Mouse (Mus musculus) heart, embryonic 13.5 days (tissue): Measurements from ENCODE around the gene Apol7a. TPM values are rescaled to one million over a fixed set of nuclear protein-coding genes. Genes with fewer than 3 reads are reported as not detected.

Source experiments
- ATAC-seq: fragments of 200-750 bp; cut with Nextera tagmentation; 2 replicates; pipeline ENCODE4 v1.8.0; 2017; ENCODE audit warnings: moderate TSS enrichment; ENCODE audit not compliant: insufficient number of reproducible peaks, low FRiP score, low TSS enrichment; ENCODE audit errors: extremely low read depth
- H3K27ac ChIP-seq: fragments of 300-500 bp; sonication (generic); replicated peaks from 2 replicates; pipeline ENCODE4 v1.5.1; 2015; ENCODE audit warnings: moderate library complexity, mild to moderate bottlenecking, inconsistent platforms
- H3K27me3 ChIP-seq: fragments of 300-500 bp; sonication (generic); replicated peaks from 2 replicates; pipeline ENCODE4 v1.6.1; 2015; ENCODE audit warnings: mild to moderate bottlenecking, inconsistent platforms
- H3K36me3 ChIP-seq: fragments of 300-500 bp; sonication (generic); 2 replicates; pipeline ENCODE4 v1.6.1; 2015; ENCODE audit warnings: mild to moderate bottlenecking, inconsistent platforms
- H3K4me1 ChIP-seq: fragments of 300-500 bp; sonication (generic); 2 replicates; pipeline ENCODE4 v1.6.1; 2015; ENCODE audit warnings: inconsistent platforms
- H3K4me2 ChIP-seq: fragments of 300-500 bp; sonication (generic); 2 replicates; pipeline ENCODE4 v1.6.1; 2015; ENCODE audit warnings: inconsistent platforms, mild to moderate bottlenecking, moderate library complexity
- H3K4me3 ChIP-seq: fragments of 300-500 bp; sonication (generic); 2 replicates; pipeline ENCODE4 v1.5.1; 2015; ENCODE audit warnings: moderate library complexity, mild to moderate bottlenecking, inconsistent platforms
- H3K9ac ChIP-seq: fragments of 300-500 bp; sonication (generic); 2 replicates; pipeline ENCODE4 v1.6.1; 2015; ENCODE audit warnings: inconsistent platforms, mild to moderate bottlenecking, moderate library complexity
- H3K9me3 ChIP-seq: fragments of 300-500 bp; sonication (generic); 2 replicates; pipeline ENCODE4 v1.6.1; 2016; ENCODE audit warnings: inconsistent platforms
- WGBS: fragments of 180-500 bp; shearing (Covaris S2); methylation state at CpG from one replicate; pipeline ENCODE4 v1.1.7; 2015; ENCODE audit warnings: mixed read lengths; 5-methylcytosine and 5-hydroxymethylcytosine counted together
- polyA plus RNA-seq: library from polyadenylated mRNA; unstranded; fragments of >200 nt; fragmentation: Nextera tagmentation; extraction: Ambion mirVana; gene quantifications from 2 replicates; pipeline ENCODE4 v1.2.1, GENCODE M21; 2015

Apol7a gene
- polyA plus RNA-seq, 1 experiment from 2014 or later = 0.33 TPM

GRCm38 (mm10) chr15:77344127-77345125, 54.5 kb downstream of the Apol7a start:
- peak overlapping the region; percentile 67 for H3K4me2 ChIP-seq
- H3K27me3 ChIP-seq = no peaks in the 10 kb centered on the region
- H3K4me1 ChIP-seq = peaks cover 31% of the 10 kb centered on the region
- H3K9ac ChIP-seq = peak overlapping the region; percentile 72
- no peaks in the 10 kb centered on the region for H3K36me3 ChIP-seq
- peak overlapping the region; percentile 91 for H3K27ac ChIP-seq
- no peak for ATAC-seq
- no peaks in the 10 kb centered on the region for H3K9me3 ChIP-seq
- WGBS = 29% methylated on average over 17 of the region's 17 CpGs
- peak overlapping the region; percentile 38 for H3K4me3 ChIP-seq

GRCm38 (mm10) chr15:77343527-77344091, 55.3 kb downstream of the Apol7a start:
- peak; percentile 72 for ATAC-seq
- 3% methylated on average over 13 of the region's 13 CpGs for WGBS
- H3K4me1 ChIP-seq = peaks cover 31% of the 10 kb centered on the region

DNA sequence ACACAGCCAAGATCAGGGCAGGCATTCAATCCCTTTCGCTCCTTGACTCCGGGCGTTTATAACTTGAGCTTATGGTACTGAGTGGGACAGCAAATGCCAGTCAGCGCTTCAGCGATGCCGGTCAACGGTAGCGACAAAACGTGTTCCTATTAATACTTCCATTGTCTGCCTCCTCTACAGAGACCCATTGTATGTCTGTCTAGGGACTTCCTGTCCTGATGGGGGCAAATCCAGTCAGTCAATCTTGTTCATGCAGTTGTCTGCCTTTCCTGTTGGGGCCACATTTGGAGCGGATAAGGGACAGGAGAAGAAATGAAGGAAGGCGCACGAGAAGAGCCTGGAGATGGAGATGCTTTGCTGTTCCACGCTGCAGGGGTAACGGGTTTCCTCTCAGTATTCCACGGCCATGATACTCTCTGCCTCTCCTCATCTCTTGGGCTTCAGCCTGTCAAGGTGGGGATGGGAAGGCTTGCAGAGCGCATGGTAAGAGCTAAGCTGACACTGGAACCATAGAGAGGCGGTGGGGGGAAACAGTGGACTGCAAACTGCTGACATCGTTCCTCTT, 55.9 kb downstream of the Apol7a start:
- Histone ChIP-seq H3K4me3 (peak overlapping the region; percentile 38), H3K4me1 (peaks cover 31% of the 10 kb centered on the region), H3K9me3 (no peaks in the 10 kb centered on the region), H3K4me2 (peak overlapping the region; percentile 67), H3K27me3 (no peaks in the 10 kb centered on the region), H3K27ac (peak overlapping the region; percentile 91), H3K9ac (peak overlapping the region; percentile 72), H3K36me3 (no peaks in the 10 kb centered on the region)
- ATAC-seq = 0 out of 2 replicates have a peak, but pooled peaks have one; percentile 7
- WGBS = 16% methylated on average over 18 of the region's 18 CpGs

More at GRCm38 (mm10) chr15:77343527-77344091, 55.3 kb downstream of the Apol7a start:
- H3K27me3 ChIP-seq = no peaks in the 10 kb centered on the region
- no peaks in the 10 kb centered on the region for H3K9me3 ChIP-seq
- H3K9ac ChIP-seq = peak overlapping the region; percentile 72
- peak overlapping the region; percentile 91 for H3K27ac ChIP-seq
- peak overlapping the region; percentile 67 for H3K4me2 ChIP-seq
- H3K4me3 ChIP-seq = peak overlapping the region; percentile 38
- H3K36me3 ChIP-seq = no peaks in the 10 kb centered on the region

DNA sequence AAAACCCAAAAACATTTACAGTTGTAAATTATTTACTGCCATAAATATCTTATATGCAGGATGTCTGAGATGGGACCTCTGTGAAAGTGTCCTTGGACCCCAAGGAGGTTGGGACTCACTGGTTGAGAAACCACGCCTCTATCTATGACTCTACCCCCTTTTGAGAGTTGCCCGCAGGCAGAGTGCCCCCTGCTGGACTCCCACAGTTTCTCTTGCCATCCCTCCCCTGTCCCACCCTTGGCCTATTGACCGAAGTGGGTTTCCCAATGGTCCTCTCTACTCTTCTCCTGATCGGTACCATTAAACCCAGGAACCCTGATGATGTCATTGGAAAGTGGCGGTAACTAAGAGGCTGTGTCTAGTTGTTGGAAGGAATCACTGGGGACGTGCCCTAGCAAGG, 56.9 kb downstream of the Apol7a start:
- H3K27ac ChIP-seq = no peak overlapping the region
- H3K4me2 ChIP-seq = no peak overlapping the region
- no peaks in the 10 kb centered on the region for H3K9me3 ChIP-seq
- no peaks in the 10 kb centered on the region for H3K36me3 ChIP-seq
- no peak for ATAC-seq
- H3K4me1 ChIP-seq = peaks cover 34% of the 10 kb centered on the region
- H3K9ac ChIP-seq = no peak overlapping the region
- H3K27me3 ChIP-seq = no peaks in the 10 kb centered on the region
- H3K4me3 ChIP-seq = no peak overlapping the region
- 81% methylated on average over 6 of the region's 6 CpGs for WGBS

- Histone ChIP-seq H3K4me2 (no peak overlapping the region), H3K27ac (no peak overlapping the region), H3K4me3 (no peak overlapping the region), H3K4me1 (peaks cover 46% of the 10 kb centered on the region), H3K36me3 (no peaks in the 10 kb centered on the region), H3K9ac (no peak overlapping the region), H3K9me3 (no peaks in the 10 kb centered on the region), H3K27me3 (no peaks in the 10 kb centered on the region)
- no peak for ATAC-seq
These were observed 58.3 kb downstream of the Apol7a start for GRCm38 (mm10) chr15:77340581-77340980.

DNA sequence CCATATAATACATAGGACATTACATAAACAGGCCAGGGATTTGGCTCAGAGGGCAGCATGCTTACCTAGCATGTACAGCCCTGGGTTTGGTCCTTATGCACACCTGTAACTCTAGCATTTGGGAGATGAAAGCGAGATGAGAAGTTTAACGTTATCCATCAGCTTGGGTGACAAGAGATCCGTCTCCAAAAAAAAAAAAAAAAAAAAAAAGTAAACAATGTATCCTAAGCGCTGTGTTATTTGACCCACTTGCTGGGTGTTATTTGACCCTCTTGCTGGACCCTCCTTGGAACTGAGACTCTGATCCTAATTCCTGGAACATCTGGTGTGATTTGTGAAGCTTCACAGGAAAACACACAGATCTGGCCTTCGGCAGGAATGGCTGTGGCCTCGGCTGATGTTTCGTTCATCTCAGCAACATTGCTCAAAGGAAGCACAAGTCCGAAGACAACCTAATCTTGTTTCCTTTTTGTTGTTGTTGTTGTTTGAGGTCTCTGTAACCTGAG, 59.9 kb downstream of the Apol7a start:
- H3K27ac ChIP-seq = no peak overlapping the region
- ATAC-seq = no peak
- no peaks in the 10 kb centered on the region for H3K9me3 ChIP-seq
- H3K9ac ChIP-seq = no peak overlapping the region
- WGBS = 64% methylated on average over 8 of the region's 8 CpGs
- H3K4me3 ChIP-seq = no peak overlapping the region
- peaks cover 39% of the 10 kb centered on the region for H3K4me1 ChIP-seq
- H3K27me3 ChIP-seq = no peaks in the 10 kb centered on the region
- no peaks in the 10 kb centered on the region for H3K36me3 ChIP-seq
- H3K4me2 ChIP-seq = no peak overlapping the region

GRCm38 (mm10) chr15:77338451-77338850, 60.5 kb downstream of the Apol7a start:
- H3K4me2 ChIP-seq = no peak overlapping the region
- no peaks in the 10 kb centered on the region for H3K27me3 ChIP-seq
- H3K9me3 ChIP-seq = no peaks in the 10 kb centered on the region
- H3K9ac ChIP-seq = no peak overlapping the region
- no peaks in the 10 kb centered on the region for H3K36me3 ChIP-seq
- 71% methylated on average over 7 of the region's 7 CpGs for WGBS
- no peak for ATAC-seq
- H3K4me1 ChIP-seq = peaks cover 36% of the 10 kb centered on the region
- H3K4me3 ChIP-seq = no peak overlapping the region
- H3K27ac ChIP-seq = no peak overlapping the region

Other genes starting within 250 kb of the Apol7a start
- 64.8 and 69.1 TPM in 2 replicates for gene Rbfox2, start 92.1 kb downstream of the Apol7a start, polyA plus RNA-seq
- 0.60 and 0.96 TPM in 2 replicates for gene Apol9a, start 12.0 kb upstream of the Apol7a start, polyA plus RNA-seq
- not detected in 2 replicates for gene Apol7b, start 48.4 kb upstream of the Apol7a start, polyA plus RNA-seq
- gene Apol10a, start 77.9 kb upstream of the Apol7a start, polyA plus RNA-seq = not detected in 2 replicates
- not detected in 2 replicates for gene Apol11a, start 109.2 kb upstream of the Apol7a start, polyA plus RNA-seq
- 0.16 TPM in 1 of 2 replicates, not detected in the other for gene Apol7c, start 134.2 kb upstream of the Apol7a start, polyA plus RNA-seq
- not detected in 2 replicates for gene 1700025B11Rik, start 162.8 kb upstream of the Apol7a start, polyA plus RNA-seq
- not detected in 2 replicates for gene Apol10b, start 197.0 kb upstream of the Apol7a start, polyA plus RNA-seq
- gene Gm36245, start 200.1 kb upstream of the Apol7a start, polyA plus RNA-seq = not detected in 2 replicates
- gene Apol11b, start 244.2 kb upstream of the Apol7a start, polyA plus RNA-seq = 0.39 and 0.62 TPM in 2 replicates